Mouse (Mus musculus) stomach, embryonic 16.5 days (tissue): ENCODE measurements around the gene Hist1h2bp. TPM values are rescaled to one million over a fixed set of nuclear protein-coding genes. Genes with fewer than 3 reads are reported as not detected.
"Not testable (repeated sequence)": the region's sequence is repeated elsewhere in the genome, so short reads cannot be mapped to it uniquely, and the experiment has no call there.

Experiments
- ATAC-seq: fragments of 200-750 bp; cut with Nextera tagmentation; 2 replicates; pipeline ENCODE4 v1.8.0; 2017; ENCODE audit warnings: moderate number of reproducible peaks, moderate TSS enrichment; ENCODE audit not compliant: insufficient read depth, low FRiP score
- H3K27ac ChIP-seq: fragments of 300-500 bp; sonication (generic); 2 replicates; pipeline ENCODE4 v1.5.1; 2014; ENCODE audit warnings: low read length
- H3K27me3 ChIP-seq: fragments of 300-500 bp; sonication (generic); 2 replicates; pipeline ENCODE4 v1.6.1; 2014; ENCODE audit warnings: low read length, control low read depth, mixed read lengths; ENCODE audit not compliant: control insufficient read depth, insufficient read depth
- H3K36me3 ChIP-seq: fragments of 300-500 bp; sonication (generic); 2 replicates; pipeline ENCODE4 v1.6.1; 2014; ENCODE audit warnings: low read length; ENCODE audit not compliant: control insufficient read depth, insufficient read depth
- H3K4me1 ChIP-seq: fragments of 300-500 bp; sonication (generic); 2 replicates; pipeline ENCODE4 v1.6.1; 2014; ENCODE audit warnings: low read length, control low read depth, mixed read lengths; ENCODE audit not compliant: control insufficient read depth, insufficient read depth
- H3K4me2 ChIP-seq: fragments of 300-500 bp; sonication (generic); 2 replicates; pipeline ENCODE4 v1.6.1; 2014; ENCODE audit warnings: low read depth, low read length, mixed read lengths
- H3K4me3 ChIP-seq: fragments of 300-500 bp; sonication (generic); replicated peaks from 2 replicates; pipeline ENCODE4 v1.5.1; 2014; ENCODE audit warnings: mild to moderate bottlenecking, low read length
- H3K9ac ChIP-seq: fragments of 300-500 bp; sonication (generic); 2 replicates; pipeline ENCODE4 v1.6.1; 2014; ENCODE audit warnings: low read length
- H3K9me3 ChIP-seq: fragments of 300-500 bp; sonication (generic); replicated peaks from 2 replicates; pipeline ENCODE4 v1.6.1; 2016; ENCODE audit warnings: low read length, control low read depth; ENCODE audit not compliant: control insufficient read depth
- WGBS: fragments of 180-500 bp; shearing (Covaris S2); extraction: QIAGEN DNeasy Blood & Tissue Kit; methylation state at CpG from one replicate; pipeline ENCODE4 v1.1.7; 2014; 5-methylcytosine and 5-hydroxymethylcytosine counted together
- polyA plus RNA-seq: library from polyadenylated mRNA; unstranded; fragments of >200 nt; fragmentation: Nextera tagmentation; extraction: Ambion mirVana; gene quantifications from 2 replicates; pipeline ENCODE4 v1.2.1, GENCODE M21; 2015

Hist1h2bp gene
- polyA plus RNA-seq, 1 experiment from 2014 or later = 1.4 TPM

DNA sequence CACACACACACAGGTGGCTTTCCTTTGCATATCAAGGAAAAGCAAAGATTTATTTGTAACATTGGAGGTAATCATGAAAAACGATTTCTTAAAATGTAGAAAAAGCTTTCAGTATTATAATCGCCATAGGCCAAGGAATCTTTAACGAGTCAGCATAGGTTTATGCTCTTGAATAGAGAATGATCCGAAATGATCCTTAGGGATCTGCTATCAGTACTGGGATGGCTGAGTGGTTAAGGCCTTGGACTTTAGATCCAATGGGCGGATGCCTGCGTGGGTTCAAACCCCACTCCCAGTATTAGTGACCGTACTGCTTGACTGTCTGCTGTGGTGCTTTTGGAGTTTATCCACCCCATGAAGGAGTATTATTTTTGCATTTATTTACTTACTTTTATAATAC, 8.3 kb downstream of the Hist1h2bp start:
- no peaks in the 10 kb centered on the region for H3K27me3 ChIP-seq
- peaks cover 5% of the 10 kb centered on the region; the same call in 1 of the 2 replicates for H3K4me1 ChIP-seq
- H3K36me3 ChIP-seq = no peaks in the 10 kb centered on the region
- ATAC-seq = no peak
- no peak overlapping the region for H3K27ac ChIP-seq
- no peak overlapping the region for H3K9ac ChIP-seq
- H3K4me2 ChIP-seq = no peak overlapping the region
- no peaks in the 10 kb centered on the region for H3K9me3 ChIP-seq
- 92% methylated on average over 7 of the region's 7 CpGs for WGBS
- H3K4me3 ChIP-seq = no peak overlapping the region

DNA sequence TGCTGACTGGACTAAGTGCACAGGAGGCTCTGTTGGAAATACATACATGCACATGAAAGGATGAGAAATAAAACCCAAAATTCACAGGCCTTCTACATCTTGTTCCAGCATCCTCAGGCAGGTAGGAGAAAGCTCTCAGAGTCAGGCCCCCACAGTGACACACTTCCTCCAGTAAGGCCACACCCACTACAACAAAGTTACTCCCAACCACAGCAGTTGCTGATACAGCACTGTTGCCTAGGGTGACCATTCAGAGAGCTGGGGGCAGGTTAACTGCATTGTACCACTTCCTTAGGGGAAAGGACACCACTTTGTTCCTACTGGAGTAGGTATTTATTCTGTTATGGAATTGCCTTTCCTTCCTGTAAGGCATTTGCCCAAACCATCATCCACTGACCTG, 9.9 kb downstream of the Hist1h2bp start:
- not testable (repeated sequence) for H3K36me3 ChIP-seq, H3K4me3 ChIP-seq, ATAC-seq, H3K27ac ChIP-seq, H3K9me3 ChIP-seq, H3K27me3 ChIP-seq, H3K9ac ChIP-seq, H3K4me2 ChIP-seq, H3K4me1 ChIP-seq

DNA sequence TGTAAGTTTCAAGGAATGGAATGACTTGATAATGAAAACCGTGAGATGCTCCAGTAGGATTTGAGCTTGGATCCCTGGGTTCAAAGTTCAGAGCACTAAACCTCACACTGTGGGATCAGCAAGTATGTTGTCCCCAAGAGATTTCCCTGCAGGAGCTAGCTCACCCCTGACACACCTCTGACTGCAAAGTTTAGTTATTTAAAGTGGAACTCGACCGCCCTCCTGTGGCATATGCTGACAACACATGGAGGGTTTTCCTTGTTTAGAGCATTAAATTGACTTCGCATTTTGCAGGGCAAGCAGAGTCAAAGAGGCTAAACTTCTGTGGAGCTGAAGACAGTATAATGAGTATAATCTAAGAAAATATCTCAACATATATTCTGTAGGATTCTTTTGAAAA, 15.8 kb downstream of the Hist1h2bp start:
- no CpG with 5 or more reads among the region's 4 CpGs for WGBS
- not testable (repeated sequence) for H3K27ac ChIP-seq, H3K4me1 ChIP-seq, H3K4me3 ChIP-seq, H3K9ac ChIP-seq, H3K4me2 ChIP-seq, H3K27me3 ChIP-seq, H3K36me3 ChIP-seq, H3K9me3 ChIP-seq
- ATAC-seq = peak; percentile 80; the same call in 1 of the 2 replicates

DNA sequence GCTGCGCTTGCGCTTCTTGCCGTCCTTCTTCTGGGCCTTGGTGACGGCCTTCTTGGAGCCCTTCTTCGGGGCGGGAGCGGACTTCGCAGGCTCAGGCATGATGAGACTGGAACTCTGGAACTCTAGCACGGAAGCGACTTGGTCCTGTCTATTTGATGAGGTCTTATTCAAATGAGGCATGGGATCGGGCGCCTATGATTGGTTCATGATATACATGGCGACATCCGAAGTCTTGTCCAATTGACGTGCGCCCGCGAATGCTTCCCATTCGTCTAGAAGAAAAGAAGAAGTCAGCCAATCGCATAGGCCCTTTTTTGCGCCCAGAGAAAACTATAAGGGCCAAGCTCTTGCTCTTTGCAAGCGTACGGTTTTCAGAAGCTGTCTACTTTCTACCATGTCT, 22.8 kb downstream of the Hist1h2bp start, which contains the start of the genes Hist1h2bq and Hist1h2ao:
Hist1h2bq (minus strand) TSS at position 125 of the 400 bp plus-strand sequence.
Hist1h2ao (plus strand) TSS at position 393 of the 400 bp plus-strand sequence.
- H3K9ac ChIP-seq, H3K4me3 ChIP-seq, H3K27ac ChIP-seq, H3K4me1 ChIP-seq, H3K9me3 ChIP-seq, H3K27me3 ChIP-seq, H3K36me3 ChIP-seq, H3K4me2 ChIP-seq: not testable (repeated sequence)
- peak; percentile 95 for ATAC-seq
- no CpG with 5 or more reads among the region's 23 CpGs for WGBS

DNA sequence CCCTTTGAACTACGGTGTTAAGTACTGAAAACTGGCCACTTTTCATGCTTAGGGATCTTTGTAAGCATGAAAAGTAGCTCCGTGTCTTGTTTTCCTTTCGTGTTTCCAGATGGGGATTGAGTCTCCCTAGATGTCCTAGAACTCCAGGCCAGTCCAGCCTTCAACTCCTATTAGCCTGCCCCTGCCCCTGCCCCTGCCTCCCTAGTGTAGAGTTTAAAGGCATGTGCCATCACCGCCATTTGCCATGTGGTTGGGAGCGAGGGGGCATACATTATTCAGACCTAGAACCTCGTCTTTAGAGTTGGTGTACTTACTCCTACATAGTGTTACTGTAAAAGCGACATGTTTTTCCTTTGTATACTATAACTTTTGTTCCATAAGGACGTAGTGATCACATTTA, 23.8 kb downstream of the Hist1h2bp start:
- not testable (repeated sequence) for ATAC-seq, H3K27me3 ChIP-seq, H3K4me1 ChIP-seq, H3K4me3 ChIP-seq, H3K4me2 ChIP-seq, H3K9me3 ChIP-seq, H3K36me3 ChIP-seq, H3K9ac ChIP-seq, H3K27ac ChIP-seq
- no CpG with 5 or more reads among the region's 8 CpGs for WGBS

DNA sequence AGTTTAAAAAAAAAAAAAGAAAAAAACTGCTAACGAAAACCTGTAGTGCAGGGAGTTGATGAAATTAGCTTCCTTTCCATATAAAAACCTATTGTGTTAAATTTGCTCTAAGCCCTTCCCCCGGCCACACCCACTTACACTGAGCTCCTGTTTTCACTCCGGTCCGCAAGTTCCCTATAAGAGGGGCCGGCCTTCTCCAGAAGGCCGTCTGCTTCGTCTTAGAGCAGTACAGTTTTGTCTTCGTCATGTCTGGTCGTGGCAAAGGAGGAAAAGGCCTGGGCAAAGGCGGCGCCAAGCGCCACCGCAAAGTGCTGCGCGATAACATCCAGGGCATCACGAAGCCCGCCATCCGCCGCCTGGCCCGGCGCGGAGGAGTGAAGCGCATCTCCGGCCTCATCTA, 24.3 kb downstream of the Hist1h2bp start, which contains the start of gene Hist1h4m:
Hist1h4m (plus strand) TSS at position 208 of the 400 bp plus-strand sequence.
- not testable (repeated sequence) for H3K36me3 ChIP-seq, H3K9me3 ChIP-seq, H3K4me1 ChIP-seq, H3K9ac ChIP-seq, H3K27me3 ChIP-seq, H3K27ac ChIP-seq
- Histone ChIP-seq H3K4me3 (peak within 1 kb of the TSS; percentile 25; the same call in 1 of the 2 replicates), H3K4me2 (peak within 1 kb of the TSS; percentile 39; the same call in 1 of the 2 replicates)
- ATAC-seq = peak; percentile 72; the same call in 1 of the 2 replicates
- no CpG with 5 or more reads among the region's 24 CpGs for WGBS

DNA sequence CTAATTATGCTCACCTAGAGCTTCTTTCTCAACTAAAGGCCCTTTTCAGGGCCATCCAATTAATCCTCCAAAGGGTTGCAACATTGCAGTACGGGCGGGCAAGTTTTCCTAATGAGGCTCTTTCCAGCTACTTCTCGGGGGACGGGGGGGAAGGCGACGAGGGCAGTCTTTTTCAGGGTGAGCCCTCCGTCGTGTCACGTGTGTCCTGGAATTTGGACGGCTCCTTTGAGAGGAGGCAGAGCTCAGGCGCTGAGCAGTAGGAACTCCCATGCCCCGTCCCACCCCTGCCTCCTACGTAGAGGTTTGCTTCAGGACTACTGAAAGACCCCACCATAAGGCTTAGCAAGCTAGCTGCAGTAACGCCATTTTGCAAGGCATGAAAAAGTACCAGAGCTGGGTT, 24.8 kb downstream of the Hist1h2bp start:
- not testable (repeated sequence) for H3K9ac ChIP-seq, H3K9me3 ChIP-seq, H3K4me1 ChIP-seq, H3K36me3 ChIP-seq, H3K27me3 ChIP-seq, H3K27ac ChIP-seq
- H3K4me3 ChIP-seq = peak overlapping the region; percentile 25; the same call in 1 of the 2 replicates
- H3K4me2 ChIP-seq = peak overlapping the region; percentile 39; the same call in 1 of the 2 replicates
- 0% methylated on average over 10 of the region's 14 CpGs for WGBS
- peak; percentile 59 for ATAC-seq

DNA sequence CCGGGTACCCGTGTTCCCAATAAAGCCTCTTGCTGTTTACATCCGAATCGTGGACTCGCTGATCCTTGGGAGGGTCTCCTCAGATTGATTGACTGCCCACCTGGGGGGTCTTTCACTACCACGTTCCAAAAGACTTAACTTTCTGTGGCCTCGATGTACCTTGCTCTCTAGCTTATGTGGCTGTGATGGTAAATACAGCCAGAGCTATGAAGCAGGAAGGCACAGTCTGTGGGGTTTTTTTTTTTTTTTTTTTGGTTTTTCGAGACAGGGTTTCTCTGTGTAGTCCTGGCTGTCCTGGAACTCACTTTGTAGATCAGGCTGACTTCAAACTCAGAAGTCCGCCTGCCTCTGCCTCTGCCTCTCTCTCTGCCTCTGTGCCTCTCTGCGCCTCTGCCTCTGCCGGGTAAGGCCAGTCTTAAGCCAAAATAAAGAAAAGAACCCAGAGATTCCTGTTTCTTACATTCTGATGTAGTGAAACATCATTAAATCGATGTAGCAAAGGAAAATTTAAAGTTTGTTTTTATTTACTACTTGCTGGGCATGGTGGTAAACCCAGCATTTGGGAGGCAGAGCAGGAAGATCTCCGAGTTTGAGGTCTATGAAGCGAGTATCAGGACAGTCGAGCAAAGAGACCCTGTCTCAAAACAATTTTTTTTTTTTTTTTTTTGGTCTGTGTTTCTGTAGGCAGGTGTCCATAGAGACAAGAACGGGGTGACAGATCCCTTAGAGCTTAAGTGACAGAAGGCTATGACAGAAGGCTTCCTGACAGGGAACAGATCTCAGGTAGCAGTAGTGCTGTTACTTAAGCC, 33.0 kb downstream of the Hist1h2bp start:
- not testable (repeated sequence) for H3K4me1 ChIP-seq, H3K27me3 ChIP-seq, H3K9me3 ChIP-seq, H3K27ac ChIP-seq, ATAC-seq, H3K4me3 ChIP-seq, H3K9ac ChIP-seq, H3K36me3 ChIP-seq, H3K4me2 ChIP-seq
- WGBS = 57% methylated on average over 4 of the region's 16 CpGs

DNA sequence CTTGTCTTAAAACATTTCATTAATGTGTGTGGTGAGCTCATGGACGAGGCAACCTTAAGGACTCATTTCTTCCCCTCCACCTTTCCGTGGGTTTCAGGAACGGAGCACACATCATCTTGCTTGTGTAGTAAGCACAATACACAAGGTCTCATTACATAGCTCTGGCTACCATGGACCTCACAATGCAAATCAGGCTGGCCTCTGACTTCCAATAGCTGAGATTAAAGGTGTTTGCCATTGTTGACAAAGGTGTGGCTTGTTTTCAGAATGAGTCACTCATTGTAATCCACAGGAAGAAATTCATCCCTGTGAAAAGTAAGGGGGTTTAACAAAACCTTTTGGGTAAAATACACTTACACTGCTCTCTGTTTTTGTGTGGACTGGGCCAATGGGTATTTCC, 41.2 kb downstream of the Hist1h2bp start:
- Histone ChIP-seq H3K27ac (no peak overlapping the region), H3K4me2 (no peak overlapping the region), H3K4me1 (no peaks in the 10 kb centered on the region), H3K27me3 (no peaks in the 10 kb centered on the region), H3K36me3 (no peaks in the 10 kb centered on the region), H3K9ac (no peak overlapping the region), H3K4me3 (no peak overlapping the region), H3K9me3 (no peaks in the 10 kb centered on the region)
- WGBS = 69% methylated on average over 3 of the region's 3 CpGs
- no peak for ATAC-seq
